Mouse (Mus musculus): ENCODE results near the gene Cox6a1.
"Not testable (repeated sequence)": the region's sequence is repeated elsewhere in the genome, so short reads cannot be mapped to it uniquely, and the experiment has no call there.

The Cox6a1 gene

DNA sequence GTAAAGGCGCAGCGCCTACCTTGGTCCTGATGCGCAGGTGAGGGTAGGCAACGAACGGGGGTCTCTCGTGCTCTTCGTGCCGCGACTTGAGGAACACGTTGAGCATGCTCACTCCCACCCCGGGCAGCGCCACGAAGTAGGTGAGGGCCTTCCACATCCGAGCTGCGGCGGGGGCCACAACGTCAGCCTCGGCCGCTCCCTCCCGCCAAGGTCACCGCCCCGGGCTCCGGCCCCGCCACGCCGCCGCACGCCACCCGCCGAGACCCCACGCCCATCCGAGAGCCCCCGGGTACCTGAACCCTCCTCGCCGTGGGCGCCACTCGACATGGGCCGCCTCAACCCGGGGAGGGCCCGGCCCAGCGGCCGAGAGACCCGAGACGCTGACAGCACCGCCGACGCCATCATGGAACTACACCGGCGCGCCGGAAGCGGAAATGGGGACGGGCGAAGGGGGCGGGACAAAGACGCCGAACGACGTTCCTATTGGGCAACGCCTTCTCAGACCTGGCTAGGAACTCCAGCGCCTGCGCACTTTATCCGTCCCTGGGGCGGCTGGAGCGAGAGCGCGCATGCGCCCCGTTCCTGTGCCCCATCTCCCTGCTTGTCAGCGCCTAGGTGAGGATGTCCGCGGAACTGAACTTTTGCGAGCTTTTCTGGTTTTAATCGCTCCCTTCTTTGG, at the start of gene Cox6a1:
Cox6a1 (minus strand) TSS at position 436 of the 679 bp plus-strand sequence.
- peak; percentile 99 for DNase-seq

DNA sequence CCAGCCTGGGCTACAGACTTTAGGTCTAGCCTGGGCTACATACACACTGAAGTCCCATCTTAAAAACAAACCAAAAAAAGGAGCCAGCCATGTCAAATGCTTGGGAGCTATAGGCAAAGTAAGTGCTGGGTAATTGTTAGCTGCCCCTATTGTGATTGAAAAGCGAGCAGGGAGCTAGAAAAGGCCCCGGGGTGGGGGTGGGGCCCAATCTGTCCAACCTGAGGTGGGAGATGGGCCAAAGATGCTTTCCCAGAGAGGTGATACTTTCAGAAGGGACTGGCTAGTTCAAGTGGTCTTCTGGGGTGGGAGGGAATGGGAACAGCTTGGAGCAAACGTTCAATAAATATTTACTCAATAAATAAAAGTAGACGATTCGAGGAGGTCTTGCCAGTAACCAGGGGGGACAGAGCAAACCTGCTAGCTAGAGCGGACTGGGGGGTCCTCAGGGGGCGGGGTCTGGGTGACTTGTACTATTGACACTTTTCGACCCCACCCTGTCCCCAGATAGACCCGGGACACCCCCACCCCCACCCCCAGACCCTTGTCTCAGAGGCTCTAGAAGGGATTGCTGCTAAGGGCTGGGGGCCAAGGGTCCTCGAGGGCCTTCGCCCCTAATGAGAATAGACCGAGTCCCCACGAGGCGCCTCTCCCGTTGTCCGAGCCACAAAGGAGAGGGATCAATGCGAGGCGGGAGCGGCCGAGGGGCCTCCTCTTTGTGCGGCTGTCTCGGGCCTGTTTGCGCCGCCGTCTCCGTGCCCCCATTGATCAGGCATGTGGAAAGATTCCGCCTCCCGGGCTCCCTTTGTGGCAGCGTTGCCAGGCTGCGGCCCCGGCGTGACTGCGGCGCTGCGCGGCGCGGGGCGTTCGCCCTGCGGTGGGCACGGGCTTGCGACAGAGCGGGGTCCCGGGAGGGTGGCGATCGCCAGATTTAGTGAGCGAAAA, 49.3 kb upstream of the Cox6a1 start:
- peak; percentile 35 for DNase-seq

DNA sequence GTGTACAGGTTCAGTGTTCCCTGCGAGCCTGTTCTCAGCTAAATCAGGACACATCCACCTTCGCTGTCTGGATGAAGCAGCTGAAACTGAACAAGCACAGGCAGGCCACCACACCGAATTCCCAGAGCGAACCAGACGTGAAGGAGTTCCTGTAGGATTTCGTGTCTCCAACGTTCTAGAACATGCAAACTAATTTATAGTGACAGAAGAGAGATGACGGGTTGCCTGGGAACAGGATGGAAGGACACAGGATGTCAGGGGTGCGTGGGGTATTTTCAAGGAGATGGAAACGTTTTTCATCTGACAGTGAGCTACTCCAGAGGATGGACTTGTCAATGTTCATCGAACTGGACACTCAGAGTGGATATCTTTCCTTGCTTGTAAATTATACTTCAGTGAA, 47.9 kb upstream of the Cox6a1 start:
- DNase-seq = no peak

GRCm38 (mm10) chr5:115394836-115395235, 46.1 kb upstream of the Cox6a1 start:
- no peak for DNase-seq

GRCm38 (mm10) chr5:115394223-115394622, 45.4 kb upstream of the Cox6a1 start:
- no peak for DNase-seq

DNA sequence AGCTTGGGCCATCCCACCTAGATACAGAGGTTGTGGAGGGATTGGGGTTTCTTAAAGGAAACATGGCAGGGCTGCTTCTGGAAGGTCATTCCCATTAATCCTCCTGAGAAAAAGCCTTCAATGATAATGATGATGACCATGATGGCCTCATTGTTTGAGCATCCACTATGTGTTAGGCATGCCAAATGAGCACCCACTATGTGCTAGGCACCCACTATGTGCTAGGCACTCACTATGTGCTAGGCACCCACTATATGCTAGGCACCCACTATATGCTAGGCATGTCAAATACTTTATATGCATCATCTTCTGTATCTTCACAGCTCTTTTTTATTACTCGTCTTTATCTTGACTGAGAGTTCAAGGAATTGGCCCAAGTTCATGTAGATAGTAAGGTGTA, 44.2 kb upstream of the Cox6a1 start:
- DNase-seq = no peak

- DNase-seq = no peak
Measured at GRCm38 (mm10) chr5:115391935-115392334, 43.2 kb upstream of the Cox6a1 start.

DNA sequence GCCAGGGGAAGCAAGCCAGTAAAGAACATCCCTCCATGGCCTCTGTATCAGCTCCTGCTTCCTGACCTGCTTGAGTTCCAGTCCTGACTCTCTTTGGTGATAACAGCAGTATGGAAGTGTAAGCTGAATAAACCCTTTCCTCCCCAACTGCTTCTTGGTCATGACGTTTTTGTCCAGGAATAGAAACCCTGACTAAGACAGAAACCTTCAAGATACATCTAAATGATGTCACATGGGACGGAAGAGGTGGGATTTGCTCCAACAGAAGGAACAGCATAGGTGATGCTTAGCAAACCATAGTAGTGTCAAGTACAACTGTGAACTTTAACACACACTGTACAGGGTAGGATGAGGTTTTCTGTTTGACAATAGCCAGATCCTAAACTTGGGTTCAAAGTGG, 30.1 kb upstream of the Cox6a1 start:
- DNase-seq = not testable (repeated sequence)

- DNase-seq = no peak
Measured at GRCm38 (mm10) chr5:115375436-115375835, 26.7 kb upstream of the Cox6a1 start.

DNA sequence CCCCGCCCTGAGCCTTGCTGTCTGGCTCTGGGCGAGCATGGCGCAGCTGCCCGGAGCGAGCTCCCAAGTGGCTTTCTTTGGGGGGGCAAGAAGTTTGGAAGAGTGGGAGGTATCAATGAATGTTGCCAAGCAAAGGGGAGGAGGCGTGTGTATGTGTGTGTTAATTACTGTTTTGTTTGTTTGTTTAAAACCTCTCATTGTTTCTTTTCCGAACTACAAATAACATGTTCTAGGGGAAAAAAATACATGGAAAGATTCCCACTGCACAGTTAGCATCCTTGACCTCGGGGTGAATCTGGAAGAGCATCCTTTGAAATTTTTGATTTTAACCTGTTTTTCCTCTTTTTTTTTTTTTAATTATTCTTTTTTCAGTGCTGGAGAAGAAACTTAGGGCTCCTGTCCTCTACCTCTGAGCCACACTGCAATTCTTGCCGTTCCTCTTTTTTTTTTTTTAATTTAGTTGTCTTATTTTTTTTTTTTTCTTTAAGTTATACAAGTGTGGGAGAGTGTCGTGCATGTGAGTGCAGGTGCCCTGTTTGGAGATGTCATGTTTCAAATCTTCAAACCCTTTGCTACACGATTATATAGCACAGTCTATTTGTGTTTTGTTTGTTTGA, 25.5 kb upstream of the Cox6a1 start:
- no peak for DNase-seq

- no peak for DNase-seq
Measured at GRCm38 (mm10) chr5:115373441-115374203, 24.8 kb upstream of the Cox6a1 start.

DNA sequence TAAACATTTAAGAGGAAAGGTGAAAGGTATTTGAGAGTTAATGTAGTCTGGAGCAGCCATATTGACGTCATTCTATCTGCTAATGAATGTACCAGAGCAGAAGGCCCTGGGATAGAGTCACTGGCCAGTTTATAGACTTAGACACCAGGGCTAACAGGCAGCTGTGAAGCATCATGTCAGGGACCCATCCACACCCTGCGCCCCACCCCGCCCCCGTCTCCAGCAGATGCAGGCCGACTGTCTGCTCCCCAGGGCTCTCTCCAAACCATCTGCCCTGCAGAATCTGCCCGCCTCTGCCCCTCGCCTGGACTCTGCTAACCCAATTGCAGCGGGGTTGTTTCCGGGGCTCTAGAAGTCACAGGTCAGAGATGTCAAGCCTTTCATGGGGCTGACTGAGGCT, 23.0 kb upstream of the Cox6a1 start:
- DNase-seq = no peak

DNA sequence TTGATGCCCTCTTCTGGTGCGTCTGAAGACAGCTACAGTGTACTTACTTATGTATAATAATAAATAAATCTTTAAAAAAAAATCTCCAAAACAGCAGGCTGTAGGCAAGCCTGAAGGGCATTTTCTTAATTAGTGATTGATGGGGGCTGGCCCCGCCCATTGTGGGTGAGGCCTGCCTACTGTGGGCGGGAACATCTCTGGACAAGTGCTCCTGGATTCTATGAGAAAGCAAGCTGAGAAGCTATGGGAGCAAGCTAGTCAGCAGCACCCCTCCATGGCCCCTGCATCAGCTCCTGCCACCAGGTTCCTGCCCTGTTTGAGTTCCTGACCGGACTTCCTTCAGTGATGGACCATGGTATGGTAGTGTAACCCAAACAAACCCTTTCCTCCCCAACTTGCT, 16.0 kb upstream of the Cox6a1 start:
- no peak for DNase-seq

- DNase-seq = no peak
Measured at GRCm38 (mm10) chr5:115362819-115363714, 14.3 kb upstream of the Cox6a1 start.

DNA sequence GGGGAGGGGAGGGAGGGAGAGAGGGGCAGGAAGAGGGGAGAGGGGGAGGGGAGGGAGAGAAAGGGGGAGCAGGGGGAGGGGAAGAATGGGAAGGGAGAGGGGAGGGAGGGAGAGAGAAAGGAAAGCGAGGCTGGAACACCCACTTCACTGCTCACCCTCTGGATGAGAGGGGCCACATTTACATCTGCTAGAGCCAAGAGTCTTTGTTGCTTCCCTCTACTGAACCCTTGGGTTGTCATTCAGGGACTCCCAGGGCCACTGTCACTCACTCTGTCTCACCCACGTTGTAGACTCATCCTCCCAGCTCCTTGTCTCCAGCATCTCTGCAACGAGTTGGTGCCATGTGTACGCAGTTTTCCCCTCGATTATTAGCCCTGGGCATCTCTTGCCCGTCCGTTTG, 13.4 kb upstream of the Cox6a1 start:
- DNase-seq = no peak

DNA sequence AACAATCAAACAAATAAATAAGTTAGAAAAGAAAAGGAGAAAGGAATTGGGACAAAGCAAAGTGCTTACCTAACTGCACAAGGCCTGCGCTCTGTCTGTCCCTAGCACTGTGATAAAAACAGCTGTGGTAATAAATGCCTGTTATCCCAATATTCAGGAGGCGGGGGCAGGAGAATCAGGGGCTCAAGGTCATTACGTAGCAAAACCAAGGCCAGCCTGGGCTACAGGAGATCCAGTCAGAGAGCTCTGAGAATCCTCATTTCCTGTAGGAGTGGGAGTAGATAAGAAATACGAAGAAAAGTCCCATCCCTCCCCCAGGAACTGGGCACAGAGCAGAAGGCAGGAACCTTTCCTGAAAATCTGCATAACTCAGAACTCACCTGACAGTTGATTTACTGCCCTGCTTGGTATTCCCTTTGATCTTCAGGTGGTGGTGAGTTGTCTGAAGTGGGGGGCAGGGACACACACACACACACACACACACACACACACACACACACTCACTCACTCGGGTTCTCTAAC, 11.1 kb upstream of the Cox6a1 start:
- no peak for DNase-seq

DNA sequence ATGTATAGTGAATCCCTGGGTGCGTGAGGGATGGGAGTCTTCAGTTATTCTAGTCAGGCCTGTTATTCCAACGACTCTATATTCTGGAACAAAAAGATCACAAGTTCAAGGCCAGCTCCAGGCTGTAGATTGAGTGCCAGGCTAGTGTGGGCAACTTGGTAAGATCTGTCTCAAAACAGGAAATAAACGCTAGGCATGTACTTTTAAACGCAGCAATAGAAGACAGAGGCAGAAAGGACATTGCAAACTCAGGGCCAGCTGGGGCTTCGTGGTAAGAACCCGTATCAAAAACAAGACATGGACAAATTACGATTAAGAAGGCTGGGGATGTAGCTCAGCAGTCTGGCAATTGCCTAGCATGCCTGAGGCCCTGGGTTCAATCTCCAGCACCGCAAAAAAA, 10.7 kb upstream of the Cox6a1 start:
- DNase-seq = no peak

DNA sequence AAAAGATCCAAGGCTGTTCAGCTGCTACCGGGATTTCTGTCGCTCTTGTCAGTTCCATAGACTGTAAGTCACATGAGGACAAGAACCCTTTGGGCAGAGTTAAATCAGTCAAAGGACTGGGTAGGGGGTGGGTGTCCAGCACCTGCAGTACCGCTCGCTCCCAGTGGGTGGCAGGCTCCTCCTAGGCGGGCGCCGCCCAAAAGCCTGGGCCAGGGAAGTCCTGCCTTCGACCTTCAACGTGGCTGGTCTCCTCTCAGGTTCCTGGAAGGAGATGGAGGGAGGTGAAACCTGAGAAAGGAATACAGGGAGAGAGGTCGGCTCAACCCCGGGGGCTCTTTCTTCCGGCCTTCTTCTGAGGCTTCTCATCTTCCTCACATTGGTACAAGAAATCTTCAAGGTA, 10.1 kb upstream of the Cox6a1 start:
- peak; percentile 71 for DNase-seq

DNA sequence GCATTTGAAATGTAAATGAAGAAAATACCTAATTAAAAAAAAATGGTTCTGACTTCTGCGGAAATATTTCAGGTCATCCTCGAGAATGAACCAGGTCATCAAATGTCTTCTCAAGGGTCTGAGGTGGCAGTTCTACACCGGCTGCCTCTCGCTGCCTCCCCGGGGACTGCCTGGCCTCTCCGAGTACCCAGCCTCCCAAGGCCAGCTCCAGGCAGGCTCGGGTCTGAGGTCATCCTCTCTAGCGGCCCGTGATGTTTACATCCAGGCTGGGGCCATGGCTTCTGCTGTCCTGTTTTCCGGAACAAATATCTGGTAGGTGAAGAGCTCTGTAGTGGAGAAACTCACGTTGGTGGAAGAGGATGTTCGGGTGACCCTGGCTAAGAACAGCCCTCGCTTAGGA, 6.3 kb upstream of the Cox6a1 start:
- DNase-seq = no peak

DNA sequence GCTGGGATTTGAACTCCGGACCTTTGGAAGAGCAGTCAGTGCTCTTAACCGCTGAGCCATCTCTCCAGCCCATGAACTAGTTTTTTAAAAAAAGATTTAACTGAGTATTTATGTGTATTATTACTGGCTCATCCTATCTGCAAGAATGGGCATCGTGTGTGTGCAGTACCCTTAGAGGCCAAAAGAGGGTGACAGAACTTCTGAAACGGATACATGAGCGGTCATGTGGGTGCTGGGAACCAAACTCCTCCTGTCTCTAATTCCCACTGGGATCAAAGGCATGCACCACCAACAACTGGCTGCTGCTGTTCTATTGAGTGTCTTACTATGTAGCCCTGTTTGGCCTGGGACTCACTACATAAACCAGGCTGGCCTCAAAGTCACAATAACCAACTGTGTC, 2.6 kb upstream of the Cox6a1 start:
- no peak for DNase-seq

- DNase-seq = no peak
Measured at GRCm38 (mm10) chr5:115349225-115349555, 409 bp upstream of the Cox6a1 start.

DNA sequence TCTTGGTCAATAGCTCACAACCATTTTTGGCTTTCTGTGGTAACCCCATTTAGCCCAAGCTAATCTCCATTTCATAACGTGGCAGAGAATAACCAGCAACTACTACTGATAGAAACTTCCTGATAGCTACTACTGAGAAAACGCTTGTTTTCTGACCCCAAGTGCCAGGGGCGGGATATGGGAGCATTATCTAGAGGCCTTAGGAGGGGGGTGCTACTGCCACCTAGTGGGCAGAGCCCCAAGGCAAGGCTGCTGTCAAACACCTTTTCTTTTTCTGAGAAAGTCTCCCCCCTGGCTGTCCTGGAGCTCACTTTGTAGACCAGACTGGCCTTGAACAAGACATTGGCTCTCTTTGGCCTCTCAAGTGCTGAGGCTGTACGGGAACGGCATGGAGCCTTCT, 1.2 kb downstream of the Cox6a1 start:
- peak; percentile 75 for DNase-seq

Measured in cerebellum, adult 9-11 months (tissue).